Mouse (Mus musculus): ENCODE results near the gene Smg6. TPM values are rescaled to one million over a fixed set of nuclear protein-coding genes. Genes with fewer than 3 reads are reported as not detected.

Smg6 gene
- polyA plus RNA-seq, 1 experiment: 40.8 TPM

DNA sequence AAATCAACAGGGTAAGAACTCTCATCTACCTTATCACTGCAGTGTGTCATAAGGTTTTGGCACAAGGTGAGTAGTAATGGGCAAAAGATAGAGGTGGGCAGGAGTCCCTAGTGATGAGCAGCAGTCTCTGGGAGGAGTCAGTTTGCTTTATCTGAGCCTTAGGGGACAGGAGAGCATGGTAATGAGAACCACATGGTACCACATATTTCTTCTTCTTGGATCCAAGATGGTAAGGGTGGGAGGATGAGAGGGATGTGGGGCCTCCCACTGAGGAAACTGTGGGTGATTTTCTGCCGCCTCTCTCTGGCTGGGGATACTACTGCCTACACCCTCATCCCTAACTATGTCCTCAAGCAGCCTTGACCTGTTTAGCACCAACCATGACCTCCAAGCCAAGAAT lies 125.6 kb downstream of the Smg6 start:
- 46% methylated on average over 1 of the region's 1 CpGs for WGBS
- no peak for DNase-seq
- TF ChIP-seq POLR2A (IDR thresholded peaks at IDR 0.05; ENCODE audit: borderline replicate concordance, extremely low read depth, low read depth, low read length) (no peak), CTCF (IDR thresholded peaks at IDR 0.05; ENCODE audit: insufficient read depth, low read length) (no peak)
- peaks cover 56% of the 10 kb centered on the region for H3K4me1 ChIP-seq (ENCODE audit: control insufficient read depth, insufficient read depth, low read length)
- no peak overlapping the region for H3K4me3 ChIP-seq (replicated peaks; ENCODE audit: extremely low read depth, low read depth, low read length)

GRCm38 (mm10) chr11:75051712-75052550 lies 126.3 kb downstream of the Smg6 start:
- WGBS: 19% methylated on average over 13 of the region's 13 CpGs
- Histone ChIP-seq H3K4me3 (replicated peaks; ENCODE audit: extremely low read depth, low read depth, low read length) (no peak overlapping the region), H3K4me1 (ENCODE audit: control insufficient read depth, insufficient read depth, low read length) (peaks cover 50% of the 10 kb centered on the region)
- no peak for DNase-seq
- TF ChIP-seq POLR2A (IDR thresholded peaks at IDR 0.05; ENCODE audit: borderline replicate concordance, extremely low read depth, low read depth, low read length) (0 out of 2 replicates have a peak, but pooled peaks have one; percentile 2), CTCF (IDR thresholded peaks at IDR 0.05; ENCODE audit: insufficient read depth, low read length) (peak; percentile 29; the same call in 1 of the 2 replicates)

DNA sequence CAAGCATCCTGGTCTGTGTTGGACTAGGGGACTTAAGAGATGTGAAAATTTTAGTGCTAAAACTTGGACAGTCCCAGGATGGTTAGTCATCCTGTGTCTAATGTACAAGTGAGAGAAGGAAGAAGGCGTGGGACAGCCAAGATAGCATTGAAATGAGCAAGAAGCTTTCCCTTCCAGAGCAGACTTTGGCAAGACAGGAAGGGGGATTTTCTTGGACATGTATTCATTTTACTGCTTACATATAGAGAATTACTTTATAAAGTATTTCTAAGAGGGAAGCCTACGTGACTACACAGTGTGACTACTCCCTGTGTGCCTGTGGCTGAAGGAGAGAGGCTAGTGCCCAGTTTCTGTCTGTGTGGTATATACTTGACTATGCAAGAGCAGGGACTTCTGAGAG lies 127.4 kb downstream of the Smg6 start:
- no peak for DNase-seq
- Histone ChIP-seq H3K4me1 (ENCODE audit: control insufficient read depth, insufficient read depth, low read length) (peaks cover 42% of the 10 kb centered on the region), H3K4me3 (replicated peaks; ENCODE audit: extremely low read depth, low read depth, low read length) (no peak overlapping the region)
- WGBS: 39% methylated on average over 2 of the region's 2 CpGs
- TF ChIP-seq POLR2A (IDR thresholded peaks at IDR 0.05; ENCODE audit: borderline replicate concordance, extremely low read depth, low read depth, low read length) (no peak), CTCF (IDR thresholded peaks at IDR 0.05; ENCODE audit: insufficient read depth, low read length) (no peak)

- TF ChIP-seq CTCF (IDR thresholded peaks at IDR 0.05; ENCODE audit: insufficient read depth, low read length): no peak
- no peak for TF ChIP-seq POLR2A (IDR thresholded peaks at IDR 0.05; ENCODE audit: borderline replicate concordance, extremely low read depth, low read depth, low read length)
- WGBS: 19% methylated on average over 7 of the region's 7 CpGs
- no peak overlapping the region for H3K4me3 ChIP-seq (replicated peaks; ENCODE audit: extremely low read depth, low read depth, low read length)
- peaks cover 41% of the 10 kb centered on the region for H3K4me1 ChIP-seq (ENCODE audit: control insufficient read depth, insufficient read depth, low read length)
- no peak for DNase-seq
These were observed 128.1 kb downstream of the Smg6 start for GRCm38 (mm10) chr11:75053722-75054121.

GRCm38 (mm10) chr11:75054184-75054877 lies 128.7 kb downstream of the Smg6 start:
- no peak overlapping the region for H3K4me3 ChIP-seq (replicated peaks; ENCODE audit: extremely low read depth, low read depth, low read length)
- 17% methylated on average over 4 of the region's 5 CpGs for WGBS
- peaks cover 36% of the 10 kb centered on the region for H3K4me1 ChIP-seq (ENCODE audit: control insufficient read depth, insufficient read depth, low read length)
- TF ChIP-seq CTCF (IDR thresholded peaks at IDR 0.05; ENCODE audit: insufficient read depth, low read length) (no peak), POLR2A (IDR thresholded peaks at IDR 0.05; ENCODE audit: borderline replicate concordance, extremely low read depth, low read depth, low read length) (no peak)
- no peak for DNase-seq

- WGBS: 59% methylated on average over 3 of the region's 3 CpGs
- Histone ChIP-seq H3K4me1 (ENCODE audit: control insufficient read depth, insufficient read depth, low read length) (peaks cover 34% of the 10 kb centered on the region), H3K4me3 (replicated peaks; ENCODE audit: extremely low read depth, low read depth, low read length) (no peak overlapping the region)
- TF ChIP-seq CTCF (IDR thresholded peaks at IDR 0.05; ENCODE audit: insufficient read depth, low read length): no peak
- TF ChIP-seq POLR2A (IDR thresholded peaks at IDR 0.05; ENCODE audit: borderline replicate concordance, extremely low read depth, low read depth, low read length): no peak
- DNase-seq: no peak
These were observed 129.2 kb downstream of the Smg6 start for GRCm38 (mm10) chr11:75054878-75055214.

GRCm38 (mm10) chr11:75062650-75063049 lies 137.0 kb downstream of the Smg6 start:
- Histone ChIP-seq H3K4me1 (ENCODE audit: control insufficient read depth, insufficient read depth, low read length) (no peaks in the 10 kb centered on the region), H3K4me3 (replicated peaks; ENCODE audit: extremely low read depth, low read depth, low read length) (no peak overlapping the region)
- WGBS: 91% methylated on average over 6 of the region's 6 CpGs
- TF ChIP-seq CTCF (IDR thresholded peaks at IDR 0.05; ENCODE audit: insufficient read depth, low read length): no peak
- TF ChIP-seq POLR2A (IDR thresholded peaks at IDR 0.05; ENCODE audit: borderline replicate concordance, extremely low read depth, low read depth, low read length): no peak
- no peak for DNase-seq

- 97% methylated on average over 1 of the region's 1 CpGs for WGBS
- TF ChIP-seq POLR2A (IDR thresholded peaks at IDR 0.05; ENCODE audit: borderline replicate concordance, extremely low read depth, low read depth, low read length) (no peak), CTCF (IDR thresholded peaks at IDR 0.05; ENCODE audit: insufficient read depth, low read length) (no peak)
- no peak for DNase-seq
- H3K4me3 ChIP-seq (replicated peaks; ENCODE audit: extremely low read depth, low read depth, low read length): no peak overlapping the region
- H3K4me1 ChIP-seq (ENCODE audit: control insufficient read depth, insufficient read depth, low read length): no peaks in the 10 kb centered on the region
These were observed 138.6 kb downstream of the Smg6 start for GRCm38 (mm10) chr11:75064266-75064665.

GRCm38 (mm10) chr11:75071352-75071751 lies 145.7 kb downstream of the Smg6 start:
- DNase-seq: no peak
- WGBS: 90% methylated on average over 3 of the region's 3 CpGs
- TF ChIP-seq CTCF (IDR thresholded peaks at IDR 0.05; ENCODE audit: insufficient read depth, low read length) (no peak), POLR2A (IDR thresholded peaks at IDR 0.05; ENCODE audit: borderline replicate concordance, extremely low read depth, low read depth, low read length) (no peak)
- Histone ChIP-seq H3K4me1 (ENCODE audit: control insufficient read depth, insufficient read depth, low read length) (peaks cover 5% of the 10 kb centered on the region), H3K4me3 (replicated peaks; ENCODE audit: extremely low read depth, low read depth, low read length) (no peak overlapping the region)

Data from lung, adult 2 months (tissue).